Mouse (Mus musculus): Measurements from ENCODE around the gene Rhag.

Gene Rhag

GRCm38 (mm10) chr17:40810934-40811333, at the start of gene Rhag:
Gene Rhag (plus strand): TSS chr17:40811126.
- no peak for DNase-seq (ENCODE audit: low read depth)

- peak; percentile 1 for DNase-seq (ENCODE audit: low read depth)
Measured at GRCm38 (mm10) chr17:40763662-40764061, 47.3 kb upstream of the Rhag start.

- DNase-seq (ENCODE audit: low read depth), result no peak
Measured at GRCm38 (mm10) chr17:40767120-40767519, 43.8 kb upstream of the Rhag start.

- peak; percentile 5 for DNase-seq (ENCODE audit: low read depth)
Measured at GRCm38 (mm10) chr17:40789877-40790276, 21.0 kb upstream of the Rhag start.

GRCm38 (mm10) chr17:40793921-40794854, 16.7 kb upstream of the Rhag start:
- peak; percentile 6 for DNase-seq (ENCODE audit: low read depth)

- no peak for DNase-seq (ENCODE audit: low read depth)
Measured at GRCm38 (mm10) chr17:40802707-40803340, 8.1 kb upstream of the Rhag start.

GRCm38 (mm10) chr17:40806550-40806949, 4.4 kb upstream of the Rhag start:
- DNase-seq (ENCODE audit: low read depth), result no peak

- DNase-seq (ENCODE audit: low read depth), result no peak
Measured at GRCm38 (mm10) chr17:40806953-40807572, 3.9 kb upstream of the Rhag start, which contains the start of gene Crisp2. Gene Crisp2 (minus strand): TSS chr17:40807003.

GRCm38 (mm10) chr17:40808071-40808470, 2.9 kb upstream of the Rhag start:
- DNase-seq (ENCODE audit: low read depth), result no peak

GRCm38 (mm10) chr17:40811560-40811959, 634 bp downstream of the Rhag start:
- no peak for DNase-seq (ENCODE audit: low read depth)

- DNase-seq (ENCODE audit: low read depth), result no peak
Measured at GRCm38 (mm10) chr17:40812259-40812658, 1.3 kb downstream of the Rhag start.

- DNase-seq (ENCODE audit: low read depth), result no peak
Measured at GRCm38 (mm10) chr17:40817340-40817943, 6.5 kb downstream of the Rhag start.

- no peak for DNase-seq (ENCODE audit: low read depth)
Measured at GRCm38 (mm10) chr17:40821477-40821876, 10.6 kb downstream of the Rhag start.

GRCm38 (mm10) chr17:40823817-40824216, 12.9 kb downstream of the Rhag start:
- DNase-seq (ENCODE audit: low read depth), result peak; percentile 1

GRCm38 (mm10) chr17:40824549-40824948, 13.6 kb downstream of the Rhag start:
- peak; percentile 21 for DNase-seq (ENCODE audit: low read depth)

- no peak for DNase-seq (ENCODE audit: low read depth)
Measured at GRCm38 (mm10) chr17:40831870-40832269, 20.9 kb downstream of the Rhag start.

GRCm38 (mm10) chr17:40837308-40837707, 26.4 kb downstream of the Rhag start:
- DNase-seq (ENCODE audit: low read depth), result no peak

- no peak for DNase-seq (ENCODE audit: low read depth)
Measured at GRCm38 (mm10) chr17:40855065-40855464, 44.1 kb downstream of the Rhag start.

- no peak for DNase-seq (ENCODE audit: low read depth)
Measured at GRCm38 (mm10) chr17:40868952-40869747, 58.2 kb downstream of the Rhag start.

GRCm38 (mm10) chr17:40872626-40873025, 61.7 kb downstream of the Rhag start:
- DNase-seq (ENCODE audit: low read depth), result no peak

- no peak for DNase-seq (ENCODE audit: low read depth)
Measured at GRCm38 (mm10) chr17:40873582-40874011, 62.7 kb downstream of the Rhag start.
